Mouse (Mus musculus) CH12.LX (cell line): ENCODE results near the gene Wdr38. TPM values are rescaled to one million over a fixed set of nuclear protein-coding genes. Genes with fewer than 3 reads are reported as not detected.

Source experiments
- DNase-seq: peaks from one replicate; pipeline ENCODE4 v3.0.0-alpha.2; 2013; ENCODE audit errors: extremely low read depth
- H3K27ac ChIP-seq: 2 replicates; pipeline ENCODE4 v1.5.1; 2012; ENCODE audit warnings: low read depth, mild to moderate bottlenecking, control low read depth, moderate library complexity; ENCODE audit not compliant: insufficient read depth
- H3K27me3 ChIP-seq: replicated peaks from 2 replicates; pipeline ENCODE3; 2012; ENCODE audit warnings: inconsistent platforms
- H3K36me3 ChIP-seq, 2 experiments: replicated peaks in 1 of 2; 2 replicates each; pipeline versions ENCODE3 to v1.6.1; 2012; ENCODE audit warnings: inconsistent platforms in 1 of 2, low read length in 1 of 2, mild to moderate bottlenecking in 1 of 2, mixed read lengths in 1 of 2, moderate library complexity in 1 of 2; ENCODE audit not compliant: control insufficient read depth in 1 of 2, insufficient read depth in 1 of 2
- H3K4me1 ChIP-seq, 2 experiments: 2 replicates each; pipeline ENCODE4 v1.6.1; 2012; ENCODE audit warnings: inconsistent platforms in 1 of 2, moderate library complexity in 1 of 2; ENCODE audit not compliant: insufficient read depth in 2 of 2, control insufficient read depth in 1 of 2
- H3K4me2 ChIP-seq: 2 replicates; pipeline ENCODE4 v1.6.1; 2012; ENCODE audit warnings: low read depth, mild to moderate bottlenecking, control low read depth; ENCODE audit not compliant: poor library complexity, insufficient read depth, severe bottlenecking
- H3K4me3 ChIP-seq, 3 experiments: fragments of 150-350 bp in 1 of 3; sonication (generic) in 1 of 3; replicated peaks in 1 of 3; 2 replicates each; pipeline versions ENCODE3 to v1.5.1; 2011 to 2012; ENCODE audit warnings: low read depth in 2 of 3, low read length in 2 of 3, mild to moderate bottlenecking in 2 of 3, moderate library complexity in 2 of 3, control low read depth in 1 of 3, improper control_type of control experiment in 1 of 3, inconsistent platforms in 1 of 3, mixed read lengths in 1 of 3; ENCODE audit not compliant: poor library complexity in 1 of 3
- H3K79me2 ChIP-seq: replicated peaks from 2 replicates; pipeline ENCODE4 v1.6.1; 2012; ENCODE audit warnings: mild to moderate bottlenecking, moderate library complexity; ENCODE audit not compliant: control insufficient read depth, poor library complexity, insufficient read depth, severe bottlenecking; ENCODE audit errors: extremely low read depth
- H3K9ac ChIP-seq: 2 replicates; pipeline ENCODE4 v1.6.1; 2012; ENCODE audit warnings: low read depth, mild to moderate bottlenecking, control low read depth, moderate library complexity; ENCODE audit not compliant: insufficient read depth
- H3K9me3 ChIP-seq: replicated peaks from 2 replicates; pipeline ENCODE3; 2012; ENCODE audit warnings: low read length, inconsistent platforms, mixed read lengths
- CHD1 ChIP-seq: IDR thresholded peaks from 2 replicates; pipeline ENCODE4 v1.6.1; 2012; ENCODE audit warnings: low read depth, low read length, improper control_type of control experiment, inconsistent platforms
- CHD2 ChIP-seq: IDR thresholded peaks from 2 replicates; pipeline ENCODE4 v1.6.1; 2011; ENCODE audit warnings: low read length, improper control_type of control experiment
- ELF1 ChIP-seq: IDR thresholded peaks from 2 replicates; pipeline ENCODE4 v1.6.1; 2014; ENCODE audit warnings: low read depth, mild to moderate bottlenecking, inconsistent platforms, low read length, improper control_type of control experiment
- EP300 ChIP-seq: IDR thresholded peaks from 2 replicates; pipeline ENCODE4 v1.6.1; 2011; ENCODE audit warnings: low read length, improper control_type of control experiment
- ETS1 ChIP-seq: conservative IDR thresholded peaks from 2 replicates; pipeline ENCODE4 v1.6.1; 2012; ENCODE audit warnings: low read depth, mild to moderate bottlenecking, inconsistent platforms, low read length, improper control_type of control experiment, moderate library complexity
- HCFC1 ChIP-seq: IDR thresholded peaks from 2 replicates; pipeline ENCODE4 v1.6.1; 2012; ENCODE audit warnings: low read depth, mild to moderate bottlenecking, inconsistent platforms, low read length, improper control_type of control experiment
- IRF4 ChIP-seq: IDR thresholded peaks from 2 replicates; pipeline ENCODE4 v1.6.1; 2014; ENCODE audit warnings: low read depth, mild to moderate bottlenecking, inconsistent platforms, low read length, improper control_type of control experiment
- KAT2A ChIP-seq: IDR thresholded peaks from 2 replicates; pipeline ENCODE4 v1.6.1; 2012; ENCODE audit warnings: low read length, improper control_type of control experiment, inconsistent platforms; ENCODE audit not compliant: insufficient replicate concordance
- POLR2A ChIP-seq: IDR thresholded peaks from 2 replicates; pipeline ENCODE4 v1.6.1; 2011; ENCODE audit warnings: low read depth, mild to moderate bottlenecking, improper control_type of control experiment, low read length
- TCF12 ChIP-seq: IDR thresholded peaks from 2 replicates; pipeline ENCODE4 v1.6.1; 2014; ENCODE audit warnings: low read depth, mild to moderate bottlenecking, inconsistent platforms, low read length, improper control_type of control experiment
- ZNF384 ChIP-seq: IDR thresholded peaks from 2 replicates; pipeline ENCODE4 v1.6.1; 2012; ENCODE audit warnings: low read depth, low read length, improper control_type of control experiment, inconsistent platforms
- dilution Hi-C: fragments of 300-500 bp; cut with MboI; formaldehyde crosslinking; loops from 2 replicates; pipeline ENCODE4 v1.14.3; 2020; ENCODE audit warnings: low sequenced_read_pairs; ENCODE audit not compliant: extremely low pct_unique_long_range_greater_than_20kb, extremely low pct_ligation_motif_present
- in situ Hi-C: fragments of 300-500 bp; cut with MboI; formaldehyde crosslinking; loops from 3 replicates; pipeline ENCODE4 v1.14.3; 2019; ENCODE audit warnings: low sequenced_read_pairs, low pct_ligation_motif_present, low pct_unique_long_range_greater_than_20kb, mixed read lengths
- polyA plus RNA-seq: library from polyadenylated mRNA; unstranded; fragments of >175 nt; gene quantifications from 2 replicates; pipeline ENCODE4 v1.2.1, GENCODE M21; 2012; ENCODE audit warnings: low read depth; ENCODE audit not compliant: insufficient read length
- total RNA-seq, 2 experiments: library from RNA; depleted of rRNA; stranded (reverse); fragments of 300-350 nt in 1 of 2; fragments of >200 nt in 1 of 2; gene quantifications; 2 replicates each; pipeline ENCODE4 v1.2.3; 2012 to 2014

Wdr38 gene
- total and polyA plus RNA-seq, 3 experiments, result 0.28 to 1.0 (median 0.40) TPM

DNA sequence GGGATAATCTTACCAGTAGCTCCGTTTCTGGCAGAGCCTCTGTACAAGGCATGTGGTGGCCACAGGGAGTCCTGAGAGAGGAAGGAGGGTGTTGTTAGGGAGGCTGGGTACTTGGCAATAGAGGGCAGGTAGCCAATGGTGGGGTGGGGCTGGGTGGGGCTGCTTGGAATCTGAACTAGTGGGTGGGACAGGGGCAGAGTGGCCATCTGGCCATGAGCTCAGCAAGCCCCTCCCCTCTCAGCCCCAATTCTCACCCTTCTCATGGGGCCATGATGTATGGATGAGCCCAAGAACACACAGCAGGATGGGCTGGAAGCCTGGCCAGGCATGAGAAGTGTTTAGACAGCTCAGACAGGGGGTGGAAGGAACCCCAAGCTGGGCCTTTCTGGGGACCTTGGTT is 9.9 kb upstream of the Wdr38 start:
- Histone ChIP-seq H3K36me3 (peaks cover 0 to 4% of the 10 kb centered on the region in 2 experiments), H3K4me2 (0 out of 2 replicates have a peak overlapping the region, but pooled peaks have one; percentile 32), H3K4me3 (peak overlapping the region in 1 of 3 experiments; percentile 4), H3K27ac (no peak overlapping the region), H3K9ac (0 out of 2 replicates have a peak overlapping the region, but pooled peaks have one; percentile 13), H3K27me3 (no peaks in the 10 kb centered on the region), H3K9me3 (peaks cover 19% of the 10 kb centered on the region), H3K79me2 (no peaks in the 10 kb centered on the region), H3K4me1 (peaks cover 18 to 23% of the 10 kb centered on the region in 2 experiments)
- dilution Hi-C loops, result no loop called here
- TF ChIP-seq TCF12 (0 out of 2 replicates have a peak, but pooled peaks have one; percentile 8), POLR2A (no peak), ZNF384 (no peak)
- in situ Hi-C loops, result no loop called here
- DNase-seq, result no peak

GRCm38 (mm10) chr2:38987803-38988510 is 9.3 kb upstream of the Wdr38 start:
- dilution Hi-C loops, result no loop called here
- Histone ChIP-seq H3K9ac (0 out of 2 replicates have a peak overlapping the region, but pooled peaks have one; percentile 13), H3K4me1 (peaks cover 18 to 23% of the 10 kb centered on the region in 2 experiments), H3K36me3 (peaks cover 0 to 4% of the 10 kb centered on the region in 2 experiments), H3K27ac (peak overlapping the region; percentile 11; the same call in 1 of the 2 replicates), H3K4me2 (peak overlapping the region; percentile 32; the same call in 1 of the 2 replicates), H3K9me3 (peaks cover 19% of the 10 kb centered on the region), H3K4me3 (peak overlapping the region in 1 of 3 experiments; percentile 4), H3K27me3 (no peaks in the 10 kb centered on the region), H3K79me2 (no peaks in the 10 kb centered on the region)
- TF ChIP-seq TCF12, result 0 out of 2 replicates have a peak, but pooled peaks have one; percentile 2
- peak; percentile 17; the same call in 1 of the 2 replicates for TF ChIP-seq IRF4
- TF ChIP-seq ELF1, result no peak
- TF ChIP-seq HCFC1, result no peak
- TF ChIP-seq ZNF384, result no peak
- TF ChIP-seq CHD1, result peak; percentile 82; the same call in 1 of the 2 replicates
- TF ChIP-seq ETS1, result no peak
- no peak for TF ChIP-seq CHD2
- no peak for DNase-seq
- in situ Hi-C loops, result no loop called here

DNA sequence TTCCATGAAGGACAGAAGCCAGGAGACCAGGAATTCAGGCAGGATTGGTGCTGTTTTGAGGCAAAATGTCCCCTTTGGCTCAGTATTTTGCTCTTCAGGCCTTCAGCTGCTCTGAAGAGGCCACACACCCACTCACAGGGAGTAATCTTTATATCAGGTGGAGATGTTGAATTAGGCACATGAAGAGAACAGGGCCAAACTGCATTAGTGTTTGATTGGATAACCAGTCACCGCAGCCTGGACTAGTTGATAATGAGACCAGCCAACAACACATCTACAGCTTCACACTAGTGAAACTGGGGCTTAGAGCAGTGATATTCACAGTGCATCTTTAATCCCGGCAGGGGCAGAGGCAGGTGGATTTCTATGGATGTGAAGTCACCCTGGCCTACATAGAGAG is 8.3 kb upstream of the Wdr38 start:
- TF ChIP-seq KAT2A, result no peak
- TF ChIP-seq EP300, result no peak
- TF ChIP-seq, all 38 proteins: peak for 0
- peaks cover 0 to 2% of the 10 kb centered on the region in 2 experiments for H3K36me3 ChIP-seq
- no peak overlapping the region for H3K4me2 ChIP-seq
- H3K4me3 ChIP-seq, result no peak overlapping the region
- no peak overlapping the region for H3K27ac ChIP-seq
- dilution Hi-C loops (no loop called here), in situ Hi-C loops (no loop called here)
- H3K9ac ChIP-seq, result no peak overlapping the region
- peaks cover 13% of the 10 kb centered on the region for H3K9me3 ChIP-seq
- no peaks in the 10 kb centered on the region for H3K79me2 ChIP-seq
- peaks cover 18 to 23% of the 10 kb centered on the region in 2 experiments for H3K4me1 ChIP-seq
- no peaks in the 10 kb centered on the region for H3K27me3 ChIP-seq
- DNase-seq, result no peak
